Mouse (Mus musculus): Measurements from ENCODE around the gene Elovl2. TPM values are rescaled to one million over a fixed set of nuclear protein-coding genes. Genes with fewer than 3 reads are reported as not detected.
"Not testable (repeated sequence)": the region's sequence is repeated elsewhere in the genome, so short reads cannot be mapped to it uniquely, and the experiment has no call there.

Gene Elovl2
- 3.5 and 4.3 TPM in 2 replicates for polyA plus RNA-seq (2015; fragmentation: Nextera tagmentation; extraction: Ambion mirVana)

GRCm38 (mm10) chr13:41220304-41220834, at the start of gene Elovl2:
Gene Elovl2 (minus strand): TSS chr13:41220405.
- ATAC-seq (ENCODE audit: borderline replicate concordance, extremely low read depth, low FRiP score, low TSS enrichment), result peak; percentile 93
- Histone ChIP-seq H3K9me3 (no peaks in the 10 kb centered on the region), H3K27ac (no peak within 1 kb of the TSS), H3K4me2 (peak within 1 kb of the TSS; percentile 87), H3K27me3 (no peaks in the 10 kb centered on the region), H3K9ac (peak within 1 kb of the TSS; percentile 40; the same call in 1 of the 2 replicates), H3K4me3 (peak within 1 kb of the TSS; percentile 57), H3K36me3 (no peaks in the 10 kb centered on the region), H3K4me1 (no peaks in the 10 kb centered on the region)
- WGBS, result 2% methylated on average over 53 of the region's 77 CpGs

- H3K36me3 ChIP-seq, result no peaks in the 10 kb centered on the region
- H3K4me1 ChIP-seq, result peaks cover 11% of the 10 kb centered on the region
- no peak overlapping the region for H3K4me3 ChIP-seq
- no peak overlapping the region for H3K9ac ChIP-seq
- no peaks in the 10 kb centered on the region for H3K27me3 ChIP-seq
- peak; percentile 27; the same call in 1 of the 2 replicates for ATAC-seq (ENCODE audit: borderline replicate concordance, extremely low read depth, low FRiP score, low TSS enrichment)
- no peaks in the 10 kb centered on the region for H3K9me3 ChIP-seq
- WGBS, result 26% methylated on average over 7 of the region's 7 CpGs
- no peak overlapping the region for H3K4me2 ChIP-seq
- H3K27ac ChIP-seq, result no peak overlapping the region
These were observed 47.7 kb upstream of the Elovl2 start for GRCm38 (mm10) chr13:41267827-41268408.

GRCm38 (mm10) chr13:41263304-41264006, 43.2 kb upstream of the Elovl2 start:
- WGBS, result 77% methylated on average over 5 of the region's 5 CpGs
- Histone ChIP-seq H3K4me1 (peaks cover 11% of the 10 kb centered on the region), H3K27ac (no peak overlapping the region), H3K9ac (no peak overlapping the region), H3K4me3 (no peak overlapping the region), H3K27me3 (no peaks in the 10 kb centered on the region), H3K4me2 (no peak overlapping the region), H3K9me3 (no peaks in the 10 kb centered on the region), H3K36me3 (no peaks in the 10 kb centered on the region)
- ATAC-seq (ENCODE audit: borderline replicate concordance, extremely low read depth, low FRiP score, low TSS enrichment), result no peak

- not testable (repeated sequence) for H3K36me3 ChIP-seq; H3K4me1 ChIP-seq; H3K27me3 ChIP-seq; H3K4me3 ChIP-seq; ATAC-seq (ENCODE audit: borderline replicate concordance, extremely low read depth, low FRiP score, low TSS enrichment); H3K4me2 ChIP-seq; H3K27ac ChIP-seq; H3K9me3 ChIP-seq; H3K9ac ChIP-seq
- WGBS, result 92% methylated on average over 8 of the region's 8 CpGs
These were observed 41.4 kb upstream of the Elovl2 start for GRCm38 (mm10) chr13:41261617-41262016.

- ATAC-seq (ENCODE audit: borderline replicate concordance, extremely low read depth, low FRiP score, low TSS enrichment), result no peak
- no peaks in the 10 kb centered on the region for H3K4me1 ChIP-seq
- H3K27ac ChIP-seq, result no peak overlapping the region
- H3K4me2 ChIP-seq, result no peak overlapping the region
- no peaks in the 10 kb centered on the region for H3K27me3 ChIP-seq
- WGBS, result 62% methylated on average over 4 of the region's 4 CpGs
- H3K36me3 ChIP-seq, result no peaks in the 10 kb centered on the region
- H3K9ac ChIP-seq, result no peak overlapping the region
- H3K4me3 ChIP-seq, result no peak overlapping the region
- no peaks in the 10 kb centered on the region for H3K9me3 ChIP-seq
These were observed 37.6 kb upstream of the Elovl2 start for GRCm38 (mm10) chr13:41257851-41258250.

GRCm38 (mm10) chr13:41256962-41257361, 36.8 kb upstream of the Elovl2 start:
- Histone ChIP-seq H3K9me3 (no peaks in the 10 kb centered on the region), H3K4me1 (peaks cover 4% of the 10 kb centered on the region), H3K36me3 (no peaks in the 10 kb centered on the region), H3K9ac (no peak overlapping the region), H3K4me3 (no peak overlapping the region), H3K27me3 (no peaks in the 10 kb centered on the region), H3K27ac (no peak overlapping the region), H3K4me2 (no peak overlapping the region)
- 81% methylated on average over 3 of the region's 3 CpGs for WGBS
- no peak for ATAC-seq (ENCODE audit: borderline replicate concordance, extremely low read depth, low FRiP score, low TSS enrichment)

- Histone ChIP-seq H3K4me2 (no peak overlapping the region), H3K4me3 (no peak overlapping the region), H3K9me3 (no peaks in the 10 kb centered on the region), H3K27ac (no peak overlapping the region), H3K27me3 (no peaks in the 10 kb centered on the region), H3K9ac (no peak overlapping the region), H3K36me3 (no peaks in the 10 kb centered on the region), H3K4me1 (peaks cover 12% of the 10 kb centered on the region)
- WGBS, result 91% methylated on average over 5 of the region's 5 CpGs
- no peak for ATAC-seq (ENCODE audit: borderline replicate concordance, extremely low read depth, low FRiP score, low TSS enrichment)
These were observed 35.9 kb upstream of the Elovl2 start for GRCm38 (mm10) chr13:41256126-41256525.

GRCm38 (mm10) chr13:41252736-41253135, 32.5 kb upstream of the Elovl2 start:
- Histone ChIP-seq H3K27ac (no peak overlapping the region), H3K9me3 (no peaks in the 10 kb centered on the region), H3K36me3 (no peaks in the 10 kb centered on the region), H3K4me3 (no peak overlapping the region), H3K9ac (no peak overlapping the region), H3K27me3 (no peaks in the 10 kb centered on the region), H3K4me2 (no peak overlapping the region), H3K4me1 (peaks cover 22% of the 10 kb centered on the region)
- ATAC-seq (ENCODE audit: borderline replicate concordance, extremely low read depth, low FRiP score, low TSS enrichment), result no peak
- 93% methylated on average over 7 of the region's 7 CpGs for WGBS

GRCm38 (mm10) chr13:41252141-41252540, 31.9 kb upstream of the Elovl2 start:
- H3K9ac ChIP-seq, result no peak overlapping the region
- H3K27me3 ChIP-seq, result no peaks in the 10 kb centered on the region
- WGBS, result 52% methylated on average over 6 of the region's 6 CpGs
- H3K27ac ChIP-seq, result peak overlapping the region; percentile 76
- no peak overlapping the region for H3K4me3 ChIP-seq
- no peak for ATAC-seq (ENCODE audit: borderline replicate concordance, extremely low read depth, low FRiP score, low TSS enrichment)
- H3K4me2 ChIP-seq, result peak overlapping the region; percentile 85
- no peaks in the 10 kb centered on the region for H3K36me3 ChIP-seq
- H3K4me1 ChIP-seq, result peaks cover 22% of the 10 kb centered on the region
- H3K9me3 ChIP-seq, result no peaks in the 10 kb centered on the region

GRCm38 (mm10) chr13:41251667-41252066, 31.5 kb upstream of the Elovl2 start:
- Histone ChIP-seq H3K27me3 (no peaks in the 10 kb centered on the region), H3K9me3 (no peaks in the 10 kb centered on the region), H3K27ac (peak overlapping the region; percentile 76), H3K4me1 (peaks cover 22% of the 10 kb centered on the region), H3K4me2 (peak overlapping the region; percentile 85), H3K36me3 (no peaks in the 10 kb centered on the region), H3K9ac (no peak overlapping the region), H3K4me3 (no peak overlapping the region)
- 22% methylated on average over 5 of the region's 5 CpGs for WGBS
- ATAC-seq (ENCODE audit: borderline replicate concordance, extremely low read depth, low FRiP score, low TSS enrichment), result no peak

GRCm38 (mm10) chr13:41251232-41251631, 31.0 kb upstream of the Elovl2 start:
- not testable (repeated sequence) for ATAC-seq (ENCODE audit: borderline replicate concordance, extremely low read depth, low FRiP score, low TSS enrichment); H3K9me3 ChIP-seq; H3K27ac ChIP-seq; H3K9ac ChIP-seq; H3K27me3 ChIP-seq; H3K36me3 ChIP-seq
- H3K4me1 ChIP-seq, result peaks cover 22% of the 10 kb centered on the region
- 88% methylated on average over 5 of the region's 5 CpGs for WGBS
- peak overlapping the region; percentile 85 for H3K4me2 ChIP-seq
- peak overlapping the region; percentile 88; the same call in 1 of the 2 replicates for H3K4me3 ChIP-seq

- H3K36me3 ChIP-seq, result no peaks in the 10 kb centered on the region
- H3K9me3 ChIP-seq, result no peaks in the 10 kb centered on the region
- peak overlapping the region; percentile 88 for H3K4me3 ChIP-seq
- ATAC-seq (ENCODE audit: borderline replicate concordance, extremely low read depth, low FRiP score, low TSS enrichment), result no peak
- H3K9ac ChIP-seq, result peak overlapping the region; percentile 77
- peaks cover 22% of the 10 kb centered on the region for H3K4me1 ChIP-seq
- peak overlapping the region; percentile 85 for H3K4me2 ChIP-seq
- WGBS, result under 1% methylated on average over 26 of the region's 27 CpGs
- H3K27me3 ChIP-seq, result no peaks in the 10 kb centered on the region
- peak overlapping the region; percentile 86; the same call in 1 of the 2 replicates for H3K27ac ChIP-seq
These were observed 30.2 kb upstream of the Elovl2 start for GRCm38 (mm10) chr13:41250318-41250981.
